Mouse (Mus musculus) ES-E14 (cell line): ENCODE data around the gene Jak3. TPM values are rescaled to one million over a fixed set of nuclear protein-coding genes. Genes with fewer than 3 reads are reported as not detected.

Experiments used
- DNase-seq: peaks from one replicate; pipeline ENCODE4 v3.0.0-alpha.2; 2013; ENCODE audit warnings: low read depth, low spot score
- H3K27ac ChIP-seq: 2 replicates; pipeline ENCODE4 v1.5.1; 2012; ENCODE audit warnings: low read depth, mild to moderate bottlenecking, low read length, moderate library complexity, mixed read lengths; ENCODE audit not compliant: poor library complexity, insufficient read depth, severe bottlenecking
- H3K36me3 ChIP-seq: 2 replicates; pipeline ENCODE4 v1.6.1; 2012; ENCODE audit warnings: mild to moderate bottlenecking, low read length, moderate library complexity, mixed read lengths; ENCODE audit not compliant: control insufficient read depth, poor library complexity, insufficient read depth, severe bottlenecking
- H3K4me1 ChIP-seq, 2 experiments: fragments of 150-350 bp in 1 of 2; sonication (generic) in 1 of 2; 2 replicates each; pipeline ENCODE4 v1.6.1; 2012; ENCODE audit warnings: low read length in 2 of 2, mild to moderate bottlenecking in 1 of 2, mixed read lengths in 1 of 2; ENCODE audit not compliant: control insufficient read depth in 2 of 2, insufficient read depth in 2 of 2, poor library complexity in 1 of 2
- H3K4me3 ChIP-seq, 2 experiments: fragments of 150-350 bp in 1 of 2; sonication (generic) in 1 of 2; 2 replicates each; pipeline ENCODE4 v1.5.1; 2012; ENCODE audit warnings: low read length in 2 of 2, low read depth in 1 of 2, mild to moderate bottlenecking in 1 of 2, mixed read lengths in 1 of 2; ENCODE audit not compliant: insufficient read depth in 1 of 2, poor library complexity in 1 of 2, severe bottlenecking in 1 of 2
- H3K9ac ChIP-seq: 2 replicates; pipeline ENCODE4 v1.6.1; 2012; ENCODE audit warnings: low read depth, mild to moderate bottlenecking, low read length, mixed read lengths; ENCODE audit not compliant: poor library complexity, insufficient read depth, severe bottlenecking
- H3K9me3 ChIP-seq: fragments of 150-350 bp; sonication (generic); 2 replicates; pipeline ENCODE4 v1.6.1; 2012; ENCODE audit warnings: low read depth, mild to moderate bottlenecking, low read length; ENCODE audit not compliant: control insufficient read depth, insufficient read depth
- CHD2 ChIP-seq: IDR thresholded peaks from 2 replicates; pipeline ENCODE4 v1.6.1; 2014; ENCODE audit warnings: mild to moderate bottlenecking, low read depth, low read length, inconsistent platforms
- HCFC1 ChIP-seq: IDR thresholded peaks from 2 replicates; pipeline ENCODE4 v1.6.1; 2012; ENCODE audit warnings: low read length, inconsistent platforms, borderline replicate concordance; ENCODE audit not compliant: insufficient read depth
- MAFK ChIP-seq: IDR thresholded peaks from 2 replicates; pipeline ENCODE4 v1.6.1; 2014; ENCODE audit warnings: mild to moderate bottlenecking, low read depth, low read length, inconsistent platforms; ENCODE audit not compliant: insufficient read depth
- ZC3H11A ChIP-seq: IDR thresholded peaks from 2 replicates; pipeline ENCODE4 v1.6.1; 2012; ENCODE audit warnings: low read depth, mild to moderate bottlenecking, inconsistent platforms, low read length, borderline replicate concordance
- ZNF384 ChIP-seq: IDR thresholded peaks from 2 replicates; pipeline ENCODE4 v1.6.1; 2012; ENCODE audit warnings: low read depth, low read length, inconsistent platforms
- in situ Hi-C, 2 experiments: fragments of 600-800 bp; cut with MboI; formaldehyde crosslinking; loops; one replicate each; pipeline ENCODE4 v1.15.1; 2025; ENCODE audit warnings: low sequenced_read_pairs in 2 of 2, inconsistent platforms in 1 of 2; ENCODE audit not compliant: unreplicated experiment in 2 of 2
- total RNA-seq: library from RNA; depleted of rRNA; stranded (reverse); fragments of 300-350 nt; gene quantifications from 2 replicates; pipeline ENCODE4 v1.2.3, GENCODE M21; 2012

Jak3 gene
- total RNA-seq, 1 experiment, result 19.0 TPM

DNA sequence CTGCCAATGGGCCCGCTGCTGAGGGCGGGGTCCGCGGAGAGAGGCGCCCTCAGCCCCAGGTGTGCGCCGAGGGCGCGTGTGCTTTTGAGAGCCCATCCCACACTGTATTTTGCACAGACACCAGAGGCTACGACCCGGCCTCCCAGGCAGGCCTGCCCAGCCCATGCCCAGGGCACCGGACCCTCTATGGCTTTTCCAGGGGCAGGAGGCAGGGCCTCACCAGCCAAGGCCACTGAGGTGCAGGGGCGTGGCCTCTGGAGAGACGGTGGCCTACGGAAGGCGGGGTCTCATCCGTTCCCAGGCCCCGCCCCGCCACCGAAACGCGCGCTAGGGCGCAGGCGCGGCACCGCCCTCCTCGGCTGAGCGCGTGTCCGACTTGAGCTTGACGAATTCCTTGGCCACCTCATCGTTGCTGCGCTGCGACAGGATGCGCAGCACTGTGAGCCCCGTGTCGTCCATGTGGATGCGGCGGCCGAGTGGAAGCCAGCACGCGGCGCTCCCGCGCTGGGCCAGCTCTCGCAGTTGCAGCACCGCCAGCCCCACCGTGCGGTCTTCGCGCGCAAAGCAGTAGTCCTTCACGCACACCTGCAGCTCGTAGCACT, 46.9 kb upstream of the Jak3 start:
- Histone ChIP-seq H3K4me3 (peak overlapping the region; percentile 60 to 82), H3K27ac (peak overlapping the region; percentile 16; the same call in 1 of the 2 replicates), H3K9ac (peak overlapping the region; percentile 78), H3K36me3 (peaks cover 10% of the 10 kb centered on the region), H3K4me1 (peaks cover 2 to 39% of the 10 kb centered on the region in 2 experiments; a peak in 3 of 4 replicates), H3K9me3 (no peaks in the 10 kb centered on the region)
- in situ Hi-C loops, result no loop called here
- peak; percentile 82 for DNase-seq
- peak; percentile 67; the same call in 1 of the 2 replicates for TF ChIP-seq HCFC1
- TF ChIP-seq ZC3H11A, result no peak
- no peak for TF ChIP-seq CHD2
- no peak for TF ChIP-seq ZNF384
- TF ChIP-seq MAFK, result no peak

DNA sequence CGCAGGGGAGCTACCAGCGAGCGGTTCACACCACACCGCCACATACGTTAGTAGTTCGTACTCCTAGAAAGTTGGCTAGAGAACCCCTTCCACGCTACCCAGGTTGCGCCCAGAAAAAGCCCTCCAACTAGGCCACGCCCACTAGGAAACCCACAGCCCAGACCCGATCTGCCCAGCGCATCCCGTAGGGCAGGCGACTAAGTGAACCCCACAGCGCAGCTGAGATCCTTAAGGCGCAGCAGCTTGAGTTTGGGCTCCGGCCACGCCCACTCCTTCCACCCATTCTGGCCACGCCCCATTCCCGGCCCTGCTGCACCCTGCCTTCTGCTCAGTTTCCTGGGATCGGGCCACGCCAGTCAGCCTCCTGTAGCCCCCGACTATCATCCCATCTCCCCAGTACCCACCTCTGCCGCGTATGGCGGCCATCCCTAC, 46.3 kb upstream of the Jak3 start:
- no peak for TF ChIP-seq ZC3H11A
- no peak for TF ChIP-seq ZNF384
- TF ChIP-seq MAFK, result no peak
- no peak for TF ChIP-seq CHD2
- no peak for TF ChIP-seq HCFC1
- peak overlapping the region; percentile 78 for H3K9ac ChIP-seq
- in situ Hi-C loops, result no loop called here
- peaks cover 2 to 41% of the 10 kb centered on the region in 2 experiments; a peak in 3 of 4 replicates for H3K4me1 ChIP-seq
- no peaks in the 10 kb centered on the region for H3K9me3 ChIP-seq
- H3K4me3 ChIP-seq, result peak overlapping the region; percentile 60 to 82
- peaks cover 4% of the 10 kb centered on the region for H3K36me3 ChIP-seq
- DNase-seq, result no peak
- H3K27ac ChIP-seq, result peak overlapping the region; percentile 16; the same call in 1 of the 2 replicates

DNA sequence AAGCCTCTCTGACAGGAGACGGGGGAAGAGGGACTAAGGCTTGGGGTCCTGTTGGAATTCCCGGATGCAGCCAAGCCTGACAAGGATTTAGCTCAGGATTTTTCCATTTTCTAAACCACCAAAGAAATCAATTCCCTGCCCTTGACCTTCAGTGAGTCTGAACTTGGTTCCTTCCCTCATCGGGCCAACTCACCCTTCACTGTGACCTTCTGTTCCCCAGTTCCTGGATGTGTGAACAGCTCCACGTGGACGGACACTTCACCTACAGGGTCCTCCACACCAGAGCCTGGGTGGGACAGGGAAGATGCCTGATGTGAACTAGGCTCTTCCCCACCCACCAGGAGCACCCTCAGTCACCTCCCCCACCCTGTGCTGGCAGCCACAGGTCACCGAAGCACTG, 45.3 kb upstream of the Jak3 start:
- in situ Hi-C loops, result no loop called here
- Histone ChIP-seq H3K4me3 (no peak overlapping the region), H3K9me3 (no peaks in the 10 kb centered on the region), H3K27ac (no peak overlapping the region), H3K36me3 (no peaks in the 10 kb centered on the region; the same call in 1 of the 2 replicates), H3K9ac (no peak overlapping the region), H3K4me1 (peaks cover 2 to 41% of the 10 kb centered on the region in 2 experiments; a peak in 3 of 4 replicates)
- TF ChIP-seq HCFC1, result no peak
- no peak for DNase-seq

DNA sequence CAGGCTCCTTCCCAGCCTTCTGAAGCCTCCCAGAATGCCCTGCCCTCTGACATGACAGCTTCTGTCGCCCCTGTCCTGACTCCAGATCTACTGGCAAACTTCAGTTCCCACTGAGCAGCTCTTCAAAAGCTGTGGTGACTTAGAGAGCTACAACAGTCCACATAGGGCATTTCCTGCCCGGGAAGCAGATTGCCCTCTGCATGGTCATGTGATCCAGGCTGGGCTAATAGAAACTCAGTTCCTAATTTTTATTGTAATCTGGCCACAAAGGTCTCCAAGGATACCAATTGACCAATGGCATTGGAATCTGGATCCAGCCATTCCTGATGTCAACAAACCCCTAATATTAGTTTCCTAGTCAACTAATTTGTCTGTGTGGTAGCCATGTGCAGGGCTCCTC, 44.2 kb upstream of the Jak3 start:
- H3K27ac ChIP-seq, result no peak overlapping the region
- in situ Hi-C loops, result no loop called here
- H3K9me3 ChIP-seq, result no peaks in the 10 kb centered on the region
- DNase-seq, result no peak
- TF ChIP-seq MAFK (no peak), ZNF384 (no peak), HCFC1 (no peak), ZC3H11A (no peak), CHD2 (no peak)
- no peak overlapping the region for H3K4me3 ChIP-seq
- no peaks in the 10 kb centered on the region for H3K36me3 ChIP-seq
- no peak overlapping the region for H3K9ac ChIP-seq
- H3K4me1 ChIP-seq, result peaks cover 2 to 41% of the 10 kb centered on the region in 2 experiments; a peak in 3 of 4 replicates

DNA sequence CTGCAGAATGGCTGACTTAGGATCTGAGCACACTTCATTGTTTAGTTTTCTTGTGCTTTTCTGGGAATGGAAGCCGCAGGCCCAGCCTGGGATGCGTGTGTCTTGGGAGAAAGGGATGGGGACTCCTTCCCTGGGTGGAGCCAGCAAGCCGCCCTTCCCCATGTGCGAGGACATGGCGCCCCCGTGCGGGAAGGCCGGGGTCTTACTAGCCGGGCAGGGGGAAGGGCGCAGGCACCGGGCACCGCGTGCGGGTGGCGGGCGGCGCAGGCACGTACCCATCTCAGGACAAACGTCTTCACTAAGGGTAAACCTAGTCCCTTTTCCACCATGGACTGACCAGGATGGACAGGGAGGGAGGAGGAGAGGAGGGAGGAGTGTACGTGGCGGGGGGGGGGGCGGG, 42.9 kb upstream of the Jak3 start:
- peaks cover 4 to 34% of the 10 kb centered on the region in 2 experiments; a peak in 3 of 4 replicates for H3K4me1 ChIP-seq
- in situ Hi-C loops, result no loop called here
- H3K4me3 ChIP-seq, result peak overlapping the region in 1 of 2 experiments; percentile 32; a peak in 2 of 4 replicates
- DNase-seq, result no peak
- no peak for TF ChIP-seq ZNF384
- TF ChIP-seq MAFK, result no peak
- 0 out of 2 replicates have a peak, but pooled peaks have one; percentile 20 for TF ChIP-seq ZC3H11A
- no peak for TF ChIP-seq HCFC1
- H3K9ac ChIP-seq, result no peak overlapping the region
- no peak overlapping the region; the same call in 1 of the 2 replicates for H3K27ac ChIP-seq
- no peaks in the 10 kb centered on the region for H3K9me3 ChIP-seq
- no peaks in the 10 kb centered on the region for H3K36me3 ChIP-seq
